Mouse (Mus musculus) CD4-positive, CD25-positive, alpha-beta regulatory T cell, adult 4 months (primary cell): ENCODE results near the gene Cacna2d4. TPM values are rescaled to one million over a fixed set of nuclear protein-coding genes. Genes with fewer than 3 reads are reported as not detected.

Source experiments
- ATAC-seq: one replicate; pipeline ENCODE4 v1.8.0; 2017
- polyA plus RNA-seq, 2 experiments: library from polyadenylated mRNA; unstranded; fragments of 100-300 nt; shearing (Covaris generic); gene quantifications; one replicate each; pipeline ENCODE4 v1.2.1; 2017

Cacna2d4 gene
- polyA plus RNA-seq, 2 experiments from 2014 or later = 13.5 to 16.6 TPM

DNA sequence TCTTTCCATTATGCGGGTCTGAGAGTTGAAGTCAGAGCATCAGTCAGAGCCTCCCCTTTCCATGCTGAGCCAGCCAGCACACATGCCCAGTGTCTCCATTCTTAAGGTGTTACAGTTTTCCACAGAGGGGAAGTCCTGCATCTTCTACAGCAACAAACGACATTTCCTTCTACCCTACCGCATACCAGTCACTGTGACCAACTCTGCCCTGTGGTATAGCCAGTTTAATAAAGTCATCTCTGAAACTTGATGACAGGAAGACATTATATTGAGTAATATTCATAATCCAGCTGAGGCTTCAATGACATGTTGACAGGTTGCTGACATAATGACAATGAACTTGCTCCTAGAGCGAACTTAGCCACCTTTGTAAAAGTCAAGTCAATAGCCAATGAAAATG is 154.4 kb downstream of the Cacna2d4 start:
- no peak for ATAC-seq

DNA sequence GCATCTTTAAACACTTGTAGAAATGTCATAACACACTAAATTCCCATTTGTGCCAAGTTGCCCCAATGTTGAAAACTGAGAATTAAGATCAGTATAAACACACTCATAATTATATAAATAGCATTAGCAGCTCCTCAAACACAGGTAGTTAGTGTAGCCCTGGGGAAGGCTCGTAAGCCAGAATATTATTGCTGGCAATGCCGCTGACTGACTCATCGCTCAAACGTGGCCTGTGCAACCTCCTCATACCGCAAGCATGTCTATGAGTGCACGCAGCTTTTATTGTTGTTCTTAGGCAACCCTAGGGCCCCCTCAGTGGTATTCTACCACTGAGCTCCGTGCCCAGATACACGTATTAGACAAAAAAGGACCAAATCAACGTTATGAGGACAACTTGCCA is 156.5 kb downstream of the Cacna2d4 start:
- ATAC-seq = no peak

GRCm38 (mm10) chr6:119395421-119396308 is 159.3 kb downstream of the Cacna2d4 start:
- peak; percentile 72 for ATAC-seq

GRCm38 (mm10) chr6:119396309-119396634 is 159.9 kb downstream of the Cacna2d4 start:
- peak; percentile 85 for ATAC-seq

DNA sequence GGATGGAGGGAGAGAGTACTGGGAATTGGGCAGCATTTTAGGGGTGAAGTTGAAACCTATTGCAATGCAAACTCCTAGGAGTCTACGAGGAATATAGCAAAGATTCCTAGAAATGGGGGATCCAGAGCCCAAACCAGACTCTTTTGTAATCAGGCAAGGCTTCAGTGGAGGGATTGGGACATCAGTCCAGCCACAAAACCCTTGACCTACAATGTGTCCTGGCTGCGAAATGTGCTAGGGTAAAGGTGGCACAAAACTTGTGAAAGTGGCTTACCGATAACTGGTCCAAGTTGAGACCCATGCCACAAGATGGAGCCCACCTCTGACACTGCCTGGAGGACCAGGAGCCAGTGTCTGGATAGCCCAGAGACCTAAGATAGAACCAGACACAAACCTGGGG is 163.0 kb downstream of the Cacna2d4 start:
- ATAC-seq = no peak

GRCm38 (mm10) chr6:119400649-119401048 is 164.3 kb downstream of the Cacna2d4 start:
- no peak for ATAC-seq

- peak; percentile 32 for ATAC-seq
Measured at GRCm38 (mm10) chr6:119401545-119402304, 165.4 kb downstream of the Cacna2d4 start.

Other genes starting within 250 kb of the Cacna2d4 start
- 10 to 100 TPM; 15.1 to 19.9 TPM for gene Dcp1b, start 61.3 kb upstream of the Cacna2d4 start, polyA plus RNA-seq
- 1 to 10 TPM in 1 of 2 experiments, under 1 TPM in 1; 0.49 to 1.4 TPM for gene Cacna1c, start 40.1 kb upstream of the Cacna2d4 start, polyA plus RNA-seq
- under 1 TPM in 1 of 2 experiments, not detected in 1; 0.66 TPM for gene Lrtm2, start 94.2 kb downstream of the Cacna2d4 start, polyA plus RNA-seq
- 10 to 100 TPM in 1 of 2 experiments, 1 to 10 TPM in 1; 7.7 to 10.3 TPM for gene Adipor2, start 181.2 kb downstream of the Cacna2d4 start, polyA plus RNA-seq
- 10 to 100 TPM; 10.7 to 11.3 TPM for gene Fbxl14, start 243.1 kb downstream of the Cacna2d4 start, polyA plus RNA-seq